Mouse (Mus musculus) adrenal gland, postnatal 25 days (tissue): Measurements from ENCODE around the gene Vmn1r211. TPM values are rescaled to one million over a fixed set of nuclear protein-coding genes. Genes with fewer than 3 reads are reported as not detected.
"Not testable (repeated sequence)": the region's sequence is repeated elsewhere in the genome, so short reads cannot be mapped to it uniquely, and the experiment has no call there.

Source experiments
- DNase-seq: peaks from one replicate; pipeline ENCODE4 v3.0.0; 2021; ENCODE audit warnings: mixed read lengths
- long read RNA-seq: library from polyadenylated mRNA; stranded (forward); transcript quantifications from one replicate; pipeline ENCODE4 v2.0.0, GENCODE M21; 2021
- total RNA-seq: library from RNA; stranded (reverse); gene quantifications from 2 replicates; pipeline ENCODE4 v1.2.3, GENCODE M21; 2021

The Vmn1r211 gene
- not detected in 2 replicates for total RNA-seq
- long read RNA-seq: 0 reads

DNA sequence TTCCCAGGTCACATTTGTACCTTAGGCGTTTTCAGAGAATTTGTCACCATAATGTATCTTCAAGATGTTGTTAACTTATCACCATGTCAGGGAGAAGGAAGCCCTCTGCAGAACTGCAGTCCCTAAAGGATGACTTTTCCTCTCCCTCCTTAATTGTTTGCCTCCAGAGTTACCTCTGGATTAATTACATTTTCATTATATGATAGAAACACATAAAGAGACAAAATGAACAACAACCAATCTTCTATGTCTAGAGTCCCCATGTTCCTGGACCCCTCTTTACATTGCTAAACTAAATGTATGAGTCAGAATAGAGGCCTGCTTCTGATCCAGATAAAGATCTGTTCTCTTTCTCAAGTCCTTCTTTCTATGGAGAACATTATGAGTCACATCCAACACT, at the start of gene Vmn1r211:
Gene Vmn1r211 (minus strand): TSS at position 101 of the 400 bp plus-strand sequence.
- no peak for DNase-seq

DNA sequence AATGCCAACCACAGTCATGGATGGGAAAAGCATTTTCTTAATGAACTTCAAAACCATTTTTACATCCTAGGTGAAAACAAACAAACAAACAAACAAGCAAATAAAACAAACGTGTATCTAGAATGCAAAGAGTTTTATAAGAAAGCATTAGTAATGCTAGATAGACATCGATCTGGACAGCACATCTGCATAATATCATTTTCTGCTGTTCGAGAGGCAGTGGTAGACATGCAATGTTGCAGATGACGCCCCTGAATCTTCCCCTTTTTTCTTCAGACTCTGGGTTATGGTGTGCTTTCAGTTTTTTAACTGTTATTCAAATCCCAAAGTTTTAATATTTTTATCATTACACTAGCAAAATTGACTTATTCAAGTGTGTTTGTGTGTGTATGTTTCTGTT, 26.7 kb upstream of the Vmn1r211 start, which contains the start of gene Vmn1r212:
Gene Vmn1r212 (minus strand): TSS at position 101 of the 400 bp plus-strand sequence.
- no peak for DNase-seq

DNA sequence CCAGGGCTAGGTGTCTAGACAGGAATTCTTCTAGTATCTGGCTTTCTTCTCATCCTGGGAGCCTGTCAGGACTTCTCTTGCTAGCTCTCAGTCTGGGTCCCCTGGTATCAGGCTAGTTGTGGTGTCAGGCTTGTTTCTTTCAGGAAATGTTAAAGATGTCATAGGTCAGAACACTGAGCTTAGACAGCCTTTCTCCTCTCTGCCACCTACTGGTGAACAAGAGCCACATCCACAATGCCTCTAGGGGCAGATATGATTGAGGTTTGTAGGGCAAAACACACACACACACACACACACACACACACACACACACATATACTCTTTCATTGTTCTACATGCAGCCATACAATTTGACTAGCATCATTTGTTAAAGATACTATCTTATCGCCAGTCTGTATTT, 21.9 kb upstream of the Vmn1r211 start:
- no peak for DNase-seq

DNA sequence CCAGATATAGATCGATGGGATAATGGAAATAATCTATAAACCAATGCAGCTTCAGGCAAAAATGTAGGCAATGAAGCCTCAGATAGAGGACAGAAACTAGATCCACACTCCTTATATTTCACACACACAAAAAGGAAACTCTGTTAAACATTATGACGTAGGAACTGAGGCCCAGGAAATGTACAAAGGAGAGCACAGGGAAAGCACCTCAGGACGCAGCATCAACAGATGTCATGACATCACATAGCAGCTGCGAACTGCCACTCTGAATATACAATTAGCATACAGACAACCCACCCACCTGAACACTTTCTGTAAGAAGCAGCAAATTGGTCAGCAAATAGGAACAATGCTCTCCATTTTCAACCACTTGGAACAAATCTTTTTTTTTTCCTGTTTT, 2.6 kb downstream of the Vmn1r211 start:
- DNase-seq: no peak

DNA sequence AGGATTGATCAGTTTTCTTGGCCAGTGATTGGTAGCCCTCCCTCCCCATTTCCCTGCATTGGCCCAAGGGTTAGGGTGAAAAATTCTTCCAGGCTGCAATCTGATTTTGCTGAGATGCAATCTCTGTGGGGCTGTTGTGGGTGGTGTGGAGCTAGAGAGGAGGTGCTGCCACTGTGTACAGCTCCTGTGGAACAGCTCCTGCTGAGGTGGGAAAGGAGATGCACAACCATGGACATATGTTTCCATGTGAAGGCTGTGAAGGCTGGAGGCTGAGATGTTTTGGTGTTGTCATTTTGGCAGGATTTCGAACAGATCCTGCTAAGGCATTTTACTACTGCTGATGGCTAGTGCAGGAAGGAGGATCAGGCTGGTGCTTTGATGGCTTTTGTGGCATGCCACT, 10.6 kb downstream of the Vmn1r211 start:
- DNase-seq: no peak

DNA sequence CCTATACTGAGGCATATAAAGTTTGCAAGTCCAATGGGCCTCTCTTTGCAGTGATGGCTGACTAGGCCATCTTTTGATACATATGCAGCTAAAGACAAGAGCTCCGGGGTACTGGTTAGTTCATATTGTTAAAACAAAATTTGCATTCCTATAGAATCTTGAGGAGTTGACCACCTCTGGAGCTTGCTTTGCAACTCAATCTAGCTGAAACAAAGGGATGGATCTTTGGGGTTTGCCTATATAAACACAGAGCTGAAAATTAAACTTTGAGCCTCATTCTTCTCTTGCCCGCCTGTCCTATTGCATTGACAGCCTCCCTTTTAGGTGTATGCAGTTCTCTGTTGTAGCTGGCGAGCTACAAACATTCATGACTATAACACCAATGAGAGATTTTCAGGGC, 13.1 kb downstream of the Vmn1r211 start:
- DNase-seq: not testable (repeated sequence)

DNA sequence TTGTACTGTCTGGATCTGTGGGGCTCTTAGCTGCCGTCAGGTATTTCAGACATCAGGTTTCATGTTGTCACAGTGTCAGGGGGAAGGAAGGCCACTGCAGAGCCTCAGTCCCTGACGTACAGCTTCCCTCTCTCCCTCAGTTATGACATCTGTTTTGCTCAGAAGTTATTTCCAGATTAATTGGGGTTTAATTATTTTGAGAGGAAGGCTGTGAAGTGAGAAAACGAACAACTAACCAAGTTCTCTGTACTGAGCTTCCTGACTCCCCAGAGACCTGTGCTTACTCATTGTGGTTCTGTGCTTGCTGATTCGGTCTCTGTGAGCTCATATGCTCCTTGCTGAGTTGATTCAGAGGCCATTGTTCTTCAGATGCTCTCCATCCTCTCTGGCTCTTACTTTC, 26.1 kb downstream of the Vmn1r211 start, which contains the start of gene Vmn1r210:
Gene Vmn1r210 (minus strand): TSS at position 101 of the 400 bp plus-strand sequence.
- no peak for DNase-seq

DNA sequence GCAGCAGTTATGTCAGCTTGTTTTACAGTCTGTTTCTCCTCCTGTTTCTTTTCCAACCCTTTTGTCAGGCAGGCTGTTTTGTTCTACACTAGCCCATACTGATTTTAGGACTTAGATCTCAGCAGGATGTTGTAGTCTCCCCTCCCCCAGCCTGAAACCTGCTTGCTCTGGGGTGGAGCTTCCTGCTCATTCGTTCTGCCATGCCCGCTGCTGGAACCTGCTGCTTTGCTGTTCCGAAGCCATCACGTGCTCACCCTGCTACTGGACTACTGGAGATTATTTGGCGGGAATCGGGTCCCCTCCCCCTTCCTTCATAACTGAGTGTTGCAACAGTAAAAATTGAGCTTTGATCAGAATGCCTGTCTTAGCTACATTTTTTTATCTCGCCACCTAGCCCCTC, 28.0 kb downstream of the Vmn1r211 start:
- DNase-seq: not testable (repeated sequence)

DNA sequence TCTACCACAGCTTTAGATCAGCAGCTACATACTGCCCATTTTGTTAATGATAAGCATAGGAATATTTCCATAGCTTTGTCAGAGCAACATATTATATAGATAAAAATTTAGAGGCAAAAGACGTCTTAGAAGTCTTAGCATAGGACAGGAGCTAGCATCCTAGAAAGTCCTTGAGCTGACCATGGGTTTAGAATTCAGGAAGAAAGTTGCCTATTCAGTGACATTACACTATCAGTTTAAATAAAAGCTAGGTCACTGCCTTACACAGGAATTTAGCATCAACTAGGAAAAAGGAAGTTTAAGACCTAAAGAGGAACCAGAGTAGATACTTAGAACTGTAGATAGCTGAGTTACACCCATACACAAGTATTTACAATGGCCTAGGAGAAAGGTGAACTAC, 35.8 kb downstream of the Vmn1r211 start:
- DNase-seq: not testable (repeated sequence)

DNA sequence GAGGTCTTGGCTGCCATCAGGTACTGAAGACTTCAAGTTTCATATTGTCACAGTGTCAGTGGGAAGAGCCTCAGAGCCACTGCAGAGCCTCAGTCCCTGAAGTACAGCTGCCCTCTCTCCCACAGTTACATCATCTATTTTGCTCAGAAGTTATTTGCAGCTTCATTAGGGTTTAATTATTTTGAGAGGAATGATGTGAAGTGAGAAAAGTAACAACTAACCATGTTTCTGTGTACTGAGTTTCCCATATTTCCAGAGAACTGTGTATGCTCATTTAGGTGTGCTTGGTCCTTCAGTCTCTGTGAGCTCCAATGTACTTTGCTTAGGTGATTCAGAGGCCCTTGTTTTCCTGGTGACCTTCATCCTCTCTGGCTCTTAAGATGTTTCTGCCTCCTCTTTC, 47.8 kb downstream of the Vmn1r211 start, which contains the start of gene Vmn1r209:
Gene Vmn1r209 (minus strand): TSS at position 101 of the 400 bp plus-strand sequence.
- DNase-seq: not testable (repeated sequence)

Other genes with a start within 250 kb of the Vmn1r211 start
- gene Vmn1r206, start 233.3 kb downstream of the Vmn1r211 start, total RNA-seq: not detected in 2 replicates
- gene Vmn1r207-ps, start 127.9 kb downstream of the Vmn1r211 start, total RNA-seq: not detected in 2 replicates
- not detected in 2 replicates for gene Vmn1r208, start 80.2 kb downstream of the Vmn1r211 start, total RNA-seq
- gene Vmn1r209, start 47.9 kb downstream of the Vmn1r211 start, total RNA-seq: 0.06 TPM in 1 of 2 replicates, not detected in the other
- gene Vmn1r210, start 26.2 kb downstream of the Vmn1r211 start, total RNA-seq: not detected in 2 replicates
- not detected in 2 replicates for gene Vmn1r212, start 26.6 kb upstream of the Vmn1r211 start, total RNA-seq
- not detected in 2 replicates for gene Vmn1r213, start 150.1 kb upstream of the Vmn1r211 start, total RNA-seq
- not detected in 2 replicates for gene Vmn1r214, start 172.9 kb upstream of the Vmn1r211 start, total RNA-seq
- gene Vmn1r215, start 210.5 kb upstream of the Vmn1r211 start, total RNA-seq: not detected in 2 replicates